Mouse (Mus musculus) brain, embryonic 14.5 days (tissue): ENCODE data around the gene Gsdme.

Experiments used
- CTCF ChIP-seq: fragments of 200-500 bp; IDR thresholded peaks from 2 replicates; pipeline ENCODE4 v1.5.1; 2012; ENCODE audit warnings: inconsistent platforms, mild to moderate bottlenecking, moderate library complexity, borderline replicate concordance; ENCODE audit not compliant: insufficient read depth, insufficient read length; ENCODE audit errors: extremely low read depth
- POLR2A ChIP-seq: fragments of 200-500 bp; IDR thresholded peaks from 2 replicates; pipeline ENCODE4 v1.6.1; 2012; ENCODE audit warnings: mild to moderate bottlenecking, inconsistent platforms, borderline replicate concordance; ENCODE audit not compliant: poor library complexity, insufficient read depth, insufficient read length, severe bottlenecking; ENCODE audit errors: extremely low read depth

DNA sequence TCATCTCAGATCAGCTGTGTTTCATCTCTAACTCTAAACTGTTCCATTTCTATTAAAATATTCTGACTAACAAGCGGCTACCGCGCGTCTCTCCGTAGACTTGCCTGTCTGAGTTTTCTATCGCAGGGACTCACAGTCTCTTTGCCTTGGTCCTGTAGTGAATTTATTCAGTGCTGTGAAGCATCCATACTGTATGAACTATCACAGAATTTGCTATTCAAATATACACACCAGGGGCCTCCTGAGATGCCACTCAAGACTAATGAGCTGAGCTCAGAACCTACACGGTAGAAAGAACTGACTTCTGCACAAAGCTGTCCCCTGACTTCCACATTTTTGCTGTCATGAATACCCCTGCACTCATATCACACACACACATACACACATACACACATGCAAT, 37.5 kb upstream of the Gsdme start:
- TF ChIP-seq CTCF (no peak), POLR2A (no peak)
